Mouse (Mus musculus) embryonic fibroblast, embryonic 13.5 days (primary cell): Measurements from ENCODE around the gene 4921539E11Rik. TPM values are rescaled to one million over a fixed set of nuclear protein-coding genes. Genes with fewer than 3 reads are reported as not detected.

Source experiments
- H3K27ac ChIP-seq: 2 replicates; pipeline ENCODE4 v1.5.1; 2012; ENCODE audit warnings: low read length, control low read depth, inconsistent platforms; ENCODE audit not compliant: insufficient read depth
- H3K4me1 ChIP-seq: 2 replicates; pipeline ENCODE4 v1.6.1; 2011; ENCODE audit warnings: low read length; ENCODE audit not compliant: control insufficient read depth, insufficient read depth
- H3K4me3 ChIP-seq: 2 replicates; pipeline ENCODE4 v1.5.1; 2011; ENCODE audit warnings: mild to moderate bottlenecking, control low read depth, low read length; ENCODE audit not compliant: insufficient read depth
- CTCF ChIP-seq: IDR thresholded peaks from 2 replicates; pipeline ENCODE4 v1.5.1; 2011; ENCODE audit warnings: mild to moderate bottlenecking, control low read depth, low read length, moderate library complexity, borderline replicate concordance; ENCODE audit not compliant: insufficient read depth
- POLR2A ChIP-seq: IDR thresholded peaks from 2 replicates; pipeline ENCODE4 v1.6.1; 2011; ENCODE audit warnings: low read depth, mild to moderate bottlenecking, control low read depth, low read length, moderate library complexity
- polyA plus RNA-seq: library from polyadenylated mRNA; stranded (reverse); fragments of >200 nt; gene quantifications from 2 replicates; pipeline ENCODE4 v1.2.4, GENCODE M21; 2011; ENCODE audit warnings: low read depth; ENCODE audit not compliant: missing spikeins, insufficient read length

4921539E11Rik gene
- not detected in 2 replicates for polyA plus RNA-seq

- H3K4me3 ChIP-seq, result no peak within 1 kb of the TSS
- no peaks in the 10 kb centered on the region for H3K4me1 ChIP-seq
- H3K27ac ChIP-seq, result no peak within 1 kb of the TSS
- TF ChIP-seq CTCF (no peak), POLR2A (no peak)
Observed at GRCm38 (mm10) chr4:103290763-103291162, at the start of gene 4921539E11Rik. TSS of gene 4921539E11Rik (minus strand) at chr4:103290863.

- Histone ChIP-seq H3K27ac (no peak overlapping the region), H3K4me1 (no peaks in the 10 kb centered on the region), H3K4me3 (no peak overlapping the region)
- TF ChIP-seq CTCF, result no peak
- no peak for TF ChIP-seq POLR2A
Observed at GRCm38 (mm10) chr4:103335134-103335533, 44.5 kb upstream of the 4921539E11Rik start.

- no peak for TF ChIP-seq CTCF
- TF ChIP-seq POLR2A, result no peak
- H3K4me3 ChIP-seq, result no peak overlapping the region
- H3K4me1 ChIP-seq, result no peaks in the 10 kb centered on the region
- no peak overlapping the region for H3K27ac ChIP-seq
Observed at GRCm38 (mm10) chr4:103329348-103329747, 38.7 kb upstream of the 4921539E11Rik start.

- Histone ChIP-seq H3K4me3 (no peak overlapping the region), H3K27ac (no peak overlapping the region), H3K4me1 (no peaks in the 10 kb centered on the region)
- TF ChIP-seq CTCF (peak; percentile 33; the same call in 1 of the 2 replicates), POLR2A (no peak)
Observed at GRCm38 (mm10) chr4:103326994-103327393, 36.3 kb upstream of the 4921539E11Rik start.

- H3K4me1 ChIP-seq, result no peaks in the 10 kb centered on the region
- no peak overlapping the region for H3K4me3 ChIP-seq
- TF ChIP-seq CTCF (no peak), POLR2A (no peak)
- no peak overlapping the region for H3K27ac ChIP-seq
Observed at GRCm38 (mm10) chr4:103324688-103325451, 34.2 kb upstream of the 4921539E11Rik start.

GRCm38 (mm10) chr4:103321461-103321860 is 30.8 kb upstream of the 4921539E11Rik start:
- no peak overlapping the region for H3K4me3 ChIP-seq
- TF ChIP-seq POLR2A (no peak), CTCF (no peak)

GRCm38 (mm10) chr4:103315861-103316260 is 25.2 kb upstream of the 4921539E11Rik start:
- no peak for TF ChIP-seq POLR2A
- no peak for TF ChIP-seq CTCF
- Histone ChIP-seq H3K27ac (no peak overlapping the region), H3K4me3 (no peak overlapping the region), H3K4me1 (0 out of 2 replicates have a peak, but pooled peaks cover 1% of the 10 kb centered on the region)

More at GRCm38 (mm10) chr4:103321461-103321860, 30.8 kb upstream of the 4921539E11Rik start:
- Histone ChIP-seq H3K27ac (no peak overlapping the region), H3K4me1 (no peaks in the 10 kb centered on the region)

GRCm38 (mm10) chr4:103314526-103314910 is 23.9 kb upstream of the 4921539E11Rik start:
- TF ChIP-seq POLR2A, result no peak
- TF ChIP-seq CTCF, result no peak
- Histone ChIP-seq H3K4me3 (peak overlapping the region; percentile 53), H3K27ac (no peak overlapping the region), H3K4me1 (0 out of 2 replicates have a peak, but pooled peaks cover 1% of the 10 kb centered on the region)

GRCm38 (mm10) chr4:103313587-103314525 is 23.2 kb upstream of the 4921539E11Rik start, which contains the start of gene Oma1:
TSS of gene Oma1 (plus strand) at chr4:103313812.
- TF ChIP-seq CTCF (peak; percentile 86), POLR2A (peak; percentile 81)
- H3K27ac ChIP-seq, result peak within 1 kb of the TSS; percentile 48
- 0 out of 2 replicates have a peak, but pooled peaks cover 1% of the 10 kb centered on the region for H3K4me1 ChIP-seq
- peak within 1 kb of the TSS; percentile 53 for H3K4me3 ChIP-seq

- TF ChIP-seq CTCF (no peak), POLR2A (no peak)
- Histone ChIP-seq H3K27ac (no peak overlapping the region), H3K4me1 (no peaks in the 10 kb centered on the region), H3K4me3 (no peak overlapping the region)
Observed at GRCm38 (mm10) chr4:103303851-103304250, 13.2 kb upstream of the 4921539E11Rik start.
